Mouse (Mus musculus): Measurements from ENCODE around the gene Gm15262.
A peak's percentile ranks its signal among the peaks of the same experiment; 100 is the strongest.
"Not testable (repeated sequence)": the region's sequence is repeated elsewhere in the genome, so short reads cannot be mapped to it uniquely, and the experiment has no call there.

The Gm15262 gene

DNA sequence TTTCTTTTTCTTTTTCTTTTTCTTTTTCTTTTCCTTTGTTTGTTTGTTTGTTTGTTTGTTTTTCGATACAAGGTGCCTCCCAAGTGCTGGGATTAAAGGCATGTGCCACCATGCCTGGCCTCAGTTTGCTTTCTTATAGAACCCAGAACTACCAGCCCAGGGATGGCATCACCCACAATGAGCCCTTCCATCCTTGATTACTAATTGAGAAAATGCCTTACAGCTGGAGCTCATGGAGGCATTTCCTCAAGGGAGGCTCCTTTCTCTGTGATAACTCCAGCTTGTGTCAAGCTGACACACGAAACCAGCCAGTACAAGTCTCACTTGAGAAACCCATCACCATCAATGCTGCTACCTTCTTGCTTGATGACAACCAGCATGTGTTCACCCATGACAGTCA is at the start of gene Gm15262:
TSS of gene Gm15262 (plus strand) at position 301 of the 400 bp plus-strand sequence.
- DNase-seq (ENCODE audit: low read depth), result not testable (repeated sequence)

DNA sequence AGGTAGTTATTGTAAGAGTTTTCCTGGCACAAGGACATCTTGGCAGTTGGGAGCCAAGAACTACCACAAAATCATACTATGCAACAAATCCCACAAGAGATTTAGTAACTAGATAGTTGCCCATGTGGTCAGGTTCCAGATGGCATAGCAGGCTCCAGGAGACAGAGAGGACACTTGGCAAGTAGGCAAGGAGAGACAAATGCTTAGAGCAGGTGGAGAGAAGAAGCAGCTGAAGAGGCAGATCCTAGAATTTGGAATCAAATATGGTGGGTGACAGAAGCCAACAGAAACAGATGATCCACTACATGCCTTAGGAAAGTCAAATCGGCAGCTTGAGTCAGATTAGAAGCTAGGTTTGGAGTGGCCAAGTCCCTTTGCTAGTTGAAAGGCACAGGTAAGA is 20.9 kb downstream of the Gm15262 start:
- DNase-seq (ENCODE audit: low read depth), result no peak

DNA sequence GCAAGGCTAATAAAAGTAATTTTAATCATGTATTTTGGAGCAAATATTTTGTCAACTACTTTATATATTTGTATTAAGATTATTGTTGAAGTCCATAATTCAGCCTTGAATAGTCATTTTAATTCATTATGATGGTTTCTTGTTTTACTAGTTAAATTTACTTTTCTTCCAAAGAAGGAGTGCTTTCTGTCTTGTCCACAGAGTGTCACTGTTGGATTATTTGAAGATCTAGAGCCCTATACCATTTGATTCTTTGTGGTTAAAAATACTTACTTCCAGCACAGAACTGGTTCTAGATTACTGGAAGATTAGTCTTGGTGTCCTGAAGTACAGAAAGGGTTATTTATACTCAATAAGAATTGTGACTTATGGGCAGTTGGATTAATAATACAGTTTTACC is 29.2 kb downstream of the Gm15262 start:
- no peak for DNase-seq (ENCODE audit: low read depth)

DNA sequence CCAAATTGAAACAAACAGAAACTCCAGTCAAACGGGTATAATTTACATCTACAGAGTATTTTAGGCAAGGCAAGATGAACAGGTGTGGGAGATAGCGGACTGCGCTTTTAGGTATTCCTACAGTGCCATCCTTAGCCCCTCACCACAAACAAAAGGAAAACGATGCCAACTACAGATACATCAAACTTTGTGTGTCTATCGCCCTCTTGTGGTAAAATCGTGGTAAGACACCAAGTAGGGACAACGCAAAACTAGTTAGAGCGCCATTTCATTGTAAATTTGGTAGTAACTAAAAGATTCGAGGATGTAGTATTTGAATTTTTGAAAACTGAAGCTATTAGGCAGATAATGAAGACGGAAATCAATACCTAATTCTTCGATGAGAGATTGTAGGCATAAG is 83.7 kb downstream of the Gm15262 start:
- peak; percentile 6 for DNase-seq (ENCODE audit: low read depth)

DNA sequence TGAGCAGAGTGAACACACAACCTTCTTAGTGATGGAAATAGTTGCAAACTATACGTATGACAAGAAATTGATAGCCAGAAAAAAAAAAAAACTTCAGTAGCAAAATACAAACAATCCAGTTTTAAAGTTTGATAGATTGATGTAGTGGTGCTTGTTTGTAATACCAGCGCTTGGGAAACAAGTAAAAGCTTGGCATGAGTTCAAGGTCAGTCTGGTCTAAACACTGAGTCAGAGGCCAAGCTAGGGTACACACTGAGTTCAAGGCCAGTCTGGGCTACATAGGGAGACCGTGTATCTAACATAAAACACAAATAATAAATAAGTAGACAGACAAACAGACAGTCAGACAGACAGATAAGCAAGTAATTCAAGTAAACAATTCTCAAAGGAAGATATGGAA is 84.2 kb downstream of the Gm15262 start:
- no peak for DNase-seq (ENCODE audit: low read depth)

DNA sequence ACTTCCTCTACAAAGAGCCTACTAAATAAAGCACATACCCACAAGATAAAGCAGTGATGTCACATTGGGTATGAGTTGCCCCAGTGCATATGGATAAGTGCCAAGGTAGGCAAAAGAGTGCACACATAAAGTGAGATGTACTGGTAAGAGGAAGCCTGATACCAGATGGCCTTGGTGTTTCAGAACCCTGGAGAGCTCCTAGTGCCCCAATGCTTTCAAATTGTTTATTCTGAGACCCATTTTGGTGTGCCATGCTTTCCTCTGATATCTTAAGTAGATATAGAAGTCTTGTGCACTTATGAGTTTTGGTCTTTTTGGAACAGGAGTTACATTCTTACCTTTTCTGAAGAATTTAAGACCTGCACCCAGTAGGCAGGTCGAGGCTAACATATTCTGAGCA is 88.3 kb downstream of the Gm15262 start:
- DNase-seq (ENCODE audit: low read depth), result peak; percentile 6

DNA sequence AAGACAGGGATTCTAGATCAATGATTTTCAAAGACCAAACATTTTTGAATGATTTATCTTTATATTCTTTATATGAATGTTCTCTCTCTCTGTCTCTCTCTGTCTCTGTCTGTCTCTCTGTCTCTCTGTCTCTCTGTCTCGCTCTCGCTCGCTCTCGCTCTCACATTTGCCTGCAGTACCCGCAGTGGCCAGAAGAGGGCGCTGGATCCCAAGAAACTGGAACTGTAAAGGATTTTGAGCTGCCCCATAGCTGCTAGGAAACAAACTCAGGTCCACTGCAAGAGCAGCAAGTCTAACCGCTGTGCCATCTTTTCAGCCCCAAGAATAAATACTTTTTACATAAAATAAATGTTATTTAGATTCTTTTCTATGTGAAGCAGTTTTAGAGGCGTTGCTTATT is 98.5 kb downstream of the Gm15262 start:
- DNase-seq (ENCODE audit: low read depth), result peak; percentile 12

DNA sequence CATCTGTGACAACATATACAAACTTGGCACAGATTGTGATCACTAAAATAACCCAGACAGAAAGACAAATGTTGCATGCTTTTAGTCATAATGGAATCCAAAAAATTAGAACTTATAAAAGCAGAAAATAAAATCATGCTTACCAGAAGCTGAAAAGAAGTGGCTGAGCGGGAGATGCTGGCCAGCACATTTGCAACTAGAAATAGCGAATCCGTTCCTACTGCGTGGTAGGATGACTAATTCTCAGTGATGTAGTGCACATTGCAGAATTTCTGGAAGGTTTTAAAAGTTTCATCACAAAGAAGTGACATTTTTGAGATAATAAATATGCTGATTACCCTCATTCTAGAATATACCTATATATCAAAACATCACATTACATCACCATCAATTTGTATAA is 100.7 kb downstream of the Gm15262 start:
- no peak for DNase-seq (ENCODE audit: low read depth)

DNA sequence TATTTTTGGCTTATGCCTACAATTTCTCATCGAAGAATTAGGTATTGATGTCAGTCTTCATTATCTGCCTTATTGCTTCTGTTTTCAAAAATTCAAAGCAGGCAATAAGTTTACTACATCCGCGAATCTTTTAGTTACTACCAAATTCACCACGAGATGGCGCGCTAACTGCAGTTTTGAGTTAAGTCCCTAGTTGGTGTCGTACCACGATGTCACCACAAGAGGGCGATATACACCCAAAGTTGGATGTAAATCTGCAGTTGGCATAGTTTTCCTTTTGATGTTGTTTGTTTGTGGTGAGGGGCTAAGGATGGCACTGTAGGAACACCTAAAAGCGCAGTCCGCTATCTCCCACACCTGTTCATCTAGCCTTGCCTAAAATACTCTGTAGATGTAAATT is 111.9 kb downstream of the Gm15262 start:
- DNase-seq (ENCODE audit: low read depth), result peak; percentile 70

DNA sequence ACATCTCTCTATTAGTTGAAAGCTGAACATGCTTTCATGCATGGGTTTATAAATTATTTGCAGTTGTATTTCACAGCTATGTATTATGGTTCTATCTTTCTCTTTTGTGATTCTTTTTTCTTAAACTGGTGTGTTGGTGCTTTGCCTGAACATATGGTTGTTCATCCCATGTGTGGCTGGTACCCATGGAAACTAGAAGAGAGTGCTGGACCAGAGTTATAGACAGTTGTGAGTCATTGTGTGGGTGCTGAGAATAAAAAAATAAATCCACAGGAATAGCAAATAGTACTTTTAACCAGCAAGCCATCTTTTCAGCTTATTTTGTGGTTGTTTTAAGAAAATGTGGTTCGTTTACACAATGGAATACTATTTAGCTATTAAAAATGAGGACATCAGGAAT is 123.9 kb downstream of the Gm15262 start:
- DNase-seq (ENCODE audit: low read depth), result no peak

All from c-Kit-positive CD71-negative TER-119-negative erythroid progenitor cells, embryonic 14.5 days (primary cell).